Mouse (Mus musculus): ENCODE results near the gene Sox9. TPM values are rescaled to one million over a fixed set of nuclear protein-coding genes. Genes with fewer than 3 reads are reported as not detected.

Sox9 gene
- total and polyA plus RNA-seq, 2 experiments: 0.18 to 1.8 TPM

GRCm38 (mm10) chr11:112766956-112767355, 15.1 kb upstream of the Sox9 start:
- Histone ChIP-seq H3K4me3 (ENCODE audit: insufficient read depth, low read depth, low read length) (no peak overlapping the region), H3K27me3 (ENCODE audit: control insufficient read depth, insufficient read depth, low read length) (no peaks in the 10 kb centered on the region), H3K36me3 (ENCODE audit: control insufficient read depth, insufficient read depth, low read length) (no peaks in the 10 kb centered on the region), H3K27ac (replicated peaks; ENCODE audit: insufficient read depth, low read depth, low read length) (no peak overlapping the region), H3K4me1 (ENCODE audit: control insufficient read depth, insufficient read depth, low read length) (no peaks in the 10 kb centered on the region), H3K9ac (ENCODE audit: low read depth, low read length) (no peak overlapping the region), H3K79me2 (ENCODE audit: control insufficient read depth, insufficient read depth, low read length) (no peaks in the 10 kb centered on the region)
- WGBS: 61% methylated on average over 4 of the region's 4 CpGs
- DNase-seq (ENCODE audit: extremely low read depth, low read depth, low spot score): peak; percentile 48
- no peak for TF ChIP-seq POLR2A (IDR thresholded peaks at IDR 0.05; ENCODE audit: extremely low read depth, insufficient read depth, low read length)
- no peak for TF ChIP-seq CTCF (IDR thresholded peaks at IDR 0.05; ENCODE audit: low read depth, low read length)

GRCm38 (mm10) chr11:112767531-112768041, 14.4 kb upstream of the Sox9 start:
- no peaks in the 10 kb centered on the region for H3K4me1 ChIP-seq (ENCODE audit: control insufficient read depth, insufficient read depth, low read length)
- no peak overlapping the region for H3K27ac ChIP-seq (replicated peaks; ENCODE audit: insufficient read depth, low read depth, low read length)
- H3K9ac ChIP-seq (ENCODE audit: low read depth, low read length): no peak overlapping the region
- H3K36me3 ChIP-seq (ENCODE audit: control insufficient read depth, insufficient read depth, low read length): no peaks in the 10 kb centered on the region
- H3K4me3 ChIP-seq (ENCODE audit: insufficient read depth, low read depth, low read length): no peak overlapping the region
- H3K79me2 ChIP-seq (ENCODE audit: control insufficient read depth, insufficient read depth, low read length): no peaks in the 10 kb centered on the region
- TF ChIP-seq POLR2A (IDR thresholded peaks at IDR 0.05; ENCODE audit: extremely low read depth, insufficient read depth, low read length): no peak
- no peak for TF ChIP-seq CTCF (IDR thresholded peaks at IDR 0.05; ENCODE audit: low read depth, low read length)
- H3K27me3 ChIP-seq (ENCODE audit: control insufficient read depth, insufficient read depth, low read length): no peaks in the 10 kb centered on the region
- no peak for DNase-seq (ENCODE audit: extremely low read depth, low read depth, low spot score)
- WGBS: 69% methylated on average over 15 of the region's 15 CpGs

GRCm38 (mm10) chr11:112772791-112773355, 9.2 kb upstream of the Sox9 start:
- no peaks in the 10 kb centered on the region for H3K36me3 ChIP-seq (ENCODE audit: control insufficient read depth, insufficient read depth, low read length)
- TF ChIP-seq POLR2A (IDR thresholded peaks at IDR 0.05; ENCODE audit: extremely low read depth, insufficient read depth, low read length) (no peak), CTCF (IDR thresholded peaks at IDR 0.05; ENCODE audit: low read depth, low read length) (no peak)
- no peak overlapping the region for H3K4me3 ChIP-seq (ENCODE audit: insufficient read depth, low read depth, low read length)
- H3K27ac ChIP-seq (replicated peaks; ENCODE audit: insufficient read depth, low read depth, low read length): no peak overlapping the region
- H3K27me3 ChIP-seq (ENCODE audit: control insufficient read depth, insufficient read depth, low read length): no peaks in the 10 kb centered on the region
- WGBS: 50% methylated on average over 11 of the region's 11 CpGs
- H3K9ac ChIP-seq (ENCODE audit: low read depth, low read length): no peak overlapping the region
- no peaks in the 10 kb centered on the region for H3K79me2 ChIP-seq (ENCODE audit: control insufficient read depth, insufficient read depth, low read length)
- no peak for DNase-seq (ENCODE audit: extremely low read depth, low read depth, low spot score)
- H3K4me1 ChIP-seq (ENCODE audit: control insufficient read depth, insufficient read depth, low read length): no peaks in the 10 kb centered on the region

- Histone ChIP-seq H3K27me3 (ENCODE audit: control insufficient read depth, insufficient read depth, low read length) (0 out of 2 replicates have a peak, but pooled peaks cover 3% of the 10 kb centered on the region), H3K9ac (ENCODE audit: low read depth, low read length) (no peak overlapping the region), H3K4me3 (ENCODE audit: insufficient read depth, low read depth, low read length) (no peak overlapping the region), H3K79me2 (ENCODE audit: control insufficient read depth, insufficient read depth, low read length) (no peaks in the 10 kb centered on the region), H3K36me3 (ENCODE audit: control insufficient read depth, insufficient read depth, low read length) (no peaks in the 10 kb centered on the region), H3K27ac (replicated peaks; ENCODE audit: insufficient read depth, low read depth, low read length) (no peak overlapping the region), H3K4me1 (ENCODE audit: control insufficient read depth, insufficient read depth, low read length) (peaks cover 1% of the 10 kb centered on the region; the same call in 1 of the 2 replicates)
- DNase-seq (ENCODE audit: extremely low read depth, low read depth, low spot score): peak; percentile 12
- TF ChIP-seq CTCF (IDR thresholded peaks at IDR 0.05; ENCODE audit: low read depth, low read length) (peak; percentile 44; the same call in 1 of the 2 replicates), POLR2A (IDR thresholded peaks at IDR 0.05; ENCODE audit: extremely low read depth, insufficient read depth, low read length) (no peak)
- WGBS: 2% methylated on average over 10 of the region's 10 CpGs
Measured at GRCm38 (mm10) chr11:112779762-112780161, 2.3 kb upstream of the Sox9 start.

- 0 out of 2 replicates have a peak, but pooled peaks cover 3% of the 10 kb centered on the region for H3K27me3 ChIP-seq (ENCODE audit: control insufficient read depth, insufficient read depth, low read length)
- TF ChIP-seq POLR2A (IDR thresholded peaks at IDR 0.05; ENCODE audit: extremely low read depth, insufficient read depth, low read length) (no peak), CTCF (IDR thresholded peaks at IDR 0.05; ENCODE audit: low read depth, low read length) (no peak)
- no peak overlapping the region for H3K9ac ChIP-seq (ENCODE audit: low read depth, low read length)
- H3K36me3 ChIP-seq (ENCODE audit: control insufficient read depth, insufficient read depth, low read length): no peaks in the 10 kb centered on the region
- H3K4me3 ChIP-seq (ENCODE audit: insufficient read depth, low read depth, low read length): no peak overlapping the region
- no peak for DNase-seq (ENCODE audit: extremely low read depth, low read depth, low spot score)
- no peaks in the 10 kb centered on the region for H3K79me2 ChIP-seq (ENCODE audit: control insufficient read depth, insufficient read depth, low read length)
- WGBS: 4% methylated on average over 19 of the region's 19 CpGs
- H3K27ac ChIP-seq (replicated peaks; ENCODE audit: insufficient read depth, low read depth, low read length): no peak overlapping the region
- peaks cover 1% of the 10 kb centered on the region; the same call in 1 of the 2 replicates for H3K4me1 ChIP-seq (ENCODE audit: control insufficient read depth, insufficient read depth, low read length)
Measured at GRCm38 (mm10) chr11:112780394-112780920, 1.6 kb upstream of the Sox9 start.

All from liver, adult 2 months (tissue).